Comparison of ENCODE assay signal across 10 mouse cellular contexts in genomic region chr7:63737725-63738124, GRCm38 (mm10).
A peak's percentile ranks its signal among the peaks of the same experiment; 100 is the strongest.
DNase-seq lines count a peak whose midpoint lies in the region; ATAC-seq and TF ChIP-seq lines count a peak whose summit lies in the region.
"Had no signal": no experiment of that assay in that cellular context is flagged by ENCODE, and none has a peak within 500 bp of the region (broad histone marks: within the 10 kb centered on the region; RNA-seq: fewer than 3 reads in every experiment).

No protein-coding gene starts in this region.

- no peak for TF ChIP-seq POLR2A in cerebellum, adult 2 months (IDR thresholded peaks at IDR 0.05; ENCODE audit: borderline replicate concordance, insufficient read depth, low read length)
- TF ChIP-seq POLR2A in CH12.LX (IDR thresholded peaks at IDR 0.05; ENCODE audit: low read depth, low read length): no peak

- H3K9ac ChIP-seq in CH12.LX (ENCODE audit: insufficient read depth, low read depth): no peak overlapping the region
- H3K9ac ChIP-seq in hindbrain, postnatal 0 days (replicated peaks; ENCODE audit: low read length): no peak overlapping the region
- H3K9ac ChIP-seq: heart, embryonic 13.5 days had no signal

- TF ChIP-seq CTCF in cerebellum, adult 2 months (IDR thresholded peaks at IDR 0.05; ENCODE audit: borderline replicate concordance, insufficient read depth, low read depth, low read length): peak; percentile 65
- peak; percentile 23 to 65; a peak in 3 of 4 replicates for TF ChIP-seq CTCF in CH12.LX (conservative IDR thresholded peaks at IDR 0.05 in 1 of 2, IDR thresholded peaks at IDR 0.05 in 1 of 2; ENCODE audit: low read depth in 2 of 2, low read length in 2 of 2)
- TF ChIP-seq CTCF in hindbrain, postnatal 0 days (IDR thresholded peaks at IDR 0.05; ENCODE audit: low read depth): peak; percentile 78

- H3K27ac ChIP-seq in cerebellum, adult 2 months (ENCODE audit: insufficient read depth, low read length): no peak overlapping the region
- H3K27ac ChIP-seq in CH12.LX (ENCODE audit: insufficient read depth, low read depth): no peak overlapping the region
- H3K27ac ChIP-seq in hindbrain, postnatal 0 days: no peak overlapping the region
- H3K27ac ChIP-seq: heart, embryonic 13.5 days had no signal

- peak; percentile 73 for ATAC-seq in hindbrain, postnatal 0 days

- 45% methylated on average over 4 of the region's 4 CpGs for WGBS in cerebellum, adult 2 months
- WGBS in hindbrain, postnatal 0 days: 57% methylated on average over 4 of the region's 4 CpGs

- H3K4me3 ChIP-seq in cerebellum, adult 2 months (replicated peaks; ENCODE audit: insufficient read depth, low read depth, low read length): no peak overlapping the region
- no peak overlapping the region for H3K4me3 ChIP-seq in CH12.LX (replicated peaks in 1 of 3; ENCODE audit: low read depth in 2 of 3, low read length in 2 of 3, poor library complexity in 1 of 3)
- no peak overlapping the region for H3K4me3 ChIP-seq in hindbrain, postnatal 0 days (ENCODE audit: low read length)
- H3K4me3 ChIP-seq: heart, embryonic 13.5 days; myocyte had no signal

- no peaks in the 10 kb centered on the region for H3K79me2 ChIP-seq in CH12.LX (replicated peaks; ENCODE audit: control insufficient read depth, extremely low read depth, insufficient read depth, poor library complexity, severe bottlenecking)

- H3K4me1 ChIP-seq in cerebellum, adult 2 months (ENCODE audit: control insufficient read depth, insufficient read depth, low read length): no peaks in the 10 kb centered on the region
- no peaks in the 10 kb centered on the region for H3K4me1 ChIP-seq in CH12.LX (ENCODE audit: control insufficient read depth in 1 of 2, insufficient read depth in 2 of 2)
- H3K4me1 ChIP-seq in hindbrain, postnatal 0 days (ENCODE audit: insufficient read depth, low read length): no peaks in the 10 kb centered on the region

- in situ Hi-C loops in CH12.LX (cut with MboI; ENCODE audit: low pct_ligation_motif_present, low pct_unique_long_range_greater_than_20kb, low sequenced_read_pairs): loop anchor here (25.0 kb wide), 1 partner anchor 1000 kb away; no protein-coding TSS in a partner anchor

- peaks cover 2% of the 10 kb centered on the region for H3K9me3 ChIP-seq in CH12.LX (replicated peaks; ENCODE audit: low read length)
- H3K9me3 ChIP-seq in hindbrain, postnatal 0 days (ENCODE audit: low read length): no peaks in the 10 kb centered on the region
- H3K9me3 ChIP-seq: heart, embryonic 13.5 days had no signal

- H3K4me2 ChIP-seq in CH12.LX (ENCODE audit: insufficient read depth, low read depth, poor library complexity, severe bottlenecking): no peak overlapping the region
- H3K4me2 ChIP-seq in hindbrain, postnatal 0 days (ENCODE audit: low read depth, low read length): no peak overlapping the region
- H3K4me2 ChIP-seq: heart, embryonic 13.5 days had no signal

- H3K27me3 ChIP-seq in cerebellum, adult 2 months (ENCODE audit: control insufficient read depth, insufficient read depth, low read length): no peaks in the 10 kb centered on the region
- peaks cover 74% of the 10 kb centered on the region for H3K27me3 ChIP-seq in CH12.LX (replicated peaks)
- no peaks in the 10 kb centered on the region for H3K27me3 ChIP-seq in hindbrain, postnatal 0 days (ENCODE audit: insufficient read depth, low read length)

- peak; percentile 25 for TF ChIP-seq RAD21 in CH12.LX (IDR thresholded peaks at IDR 0.05; ENCODE audit: low read depth, low read length)

- TF ChIP-seq EP300 in CH12.LX (IDR thresholded peaks at IDR 0.05; ENCODE audit: low read length): no peak

- DNase-seq in cerebellum, adult 2 months: no peak
- DNase-seq in cerebellum, adult 9-11 months: no peak
- DNase-seq in layer of hippocampus, postnatal 10 days (ENCODE audit: low spot score in 2 of 2): peak; percentile 41 to 52
- no peak for DNase-seq in layer of hippocampus, postnatal 36 days
- peak; percentile 12 for DNase-seq in CH12.LX (ENCODE audit: extremely low read depth)
- peak; percentile 73 for DNase-seq in hindbrain, postnatal 0 days (ENCODE audit: low spot score)
- DNase-seq in ovary, postnatal 10 days (ENCODE audit: low spot score): no peak
- DNase-seq in thymus, postnatal 36 days: no peak

- dilution Hi-C loops in CH12.LX (cut with MboI; ENCODE audit: extremely low pct_ligation_motif_present, extremely low pct_unique_long_range_greater_than_20kb, low sequenced_read_pairs): no loop called here

- no peaks in the 10 kb centered on the region for H3K36me3 ChIP-seq in CH12.LX (replicated peaks in 1 of 2; ENCODE audit: control insufficient read depth in 1 of 2, insufficient read depth in 1 of 2, low read length in 1 of 2)
- peaks cover 12% of the 10 kb centered on the region; the same call in 1 of the 2 replicates for H3K36me3 ChIP-seq in hindbrain, postnatal 0 days (ENCODE audit: insufficient read depth, low read length)
- H3K36me3 ChIP-seq: heart, embryonic 13.5 days had no signal

TF ChIP-seq in CH12.LX, 34 proteins besides CTCF, POLR2A, EP300 and RAD21:
- peak; percentile 31 for TF ChIP-seq SMC3 (IDR thresholded peaks at IDR 0.05; ENCODE audit: low read depth, low read length)
- no peak for TF ChIP-seq IRF4 (IDR thresholded peaks at IDR 0.05; ENCODE audit: low read depth, low read length)

Comparison
In these comparisons a context has a peak if more than half of its experiments do, and no peak if none do; other contexts are left out.
1. DNase-seq: peak in layer of hippocampus, postnatal 10 days (2 of 2), CH12.LX (single experiment) and hindbrain, postnatal 0 days (single experiment); none in cerebellum, adult 2 months (0 of 2), cerebellum, adult 9-11 months (single experiment), layer of hippocampus, postnatal 36 days (0 of 2), ovary, postnatal 10 days (single experiment) and thymus, postnatal 36 days (0 of 2).
2. Peak in every context shown above with its lines, with median percentiles within 50 percentile points of each other: CTCF ChIP-seq.